Mouse (Mus musculus) layer of hippocampus, adult 11-12 months (tissue): Measurements from ENCODE around the gene Dusp10.

Experiments used
- DNase-seq: peaks from one replicate; pipeline ENCODE4 v3.0.0; 2022; ENCODE audit warnings: low spot score

The Dusp10 gene

GRCm38 (mm10) chr1:184054176-184054575 is 41.1 kb downstream of the Dusp10 start:
- no peak for DNase-seq

GRCm38 (mm10) chr1:184058206-184058605 is 45.1 kb downstream of the Dusp10 start:
- DNase-seq = no peak

- no peak for DNase-seq
These were observed 46.7 kb downstream of the Dusp10 start for GRCm38 (mm10) chr1:184059814-184060213.

GRCm38 (mm10) chr1:184060381-184060780 is 47.3 kb downstream of the Dusp10 start:
- DNase-seq = no peak

- DNase-seq = no peak
These were observed 48.0 kb downstream of the Dusp10 start for GRCm38 (mm10) chr1:184060828-184061734.

- DNase-seq = no peak
These were observed 48.8 kb downstream of the Dusp10 start for GRCm38 (mm10) chr1:184061901-184062300.

GRCm38 (mm10) chr1:184064306-184064705 is 51.2 kb downstream of the Dusp10 start:
- DNase-seq = no peak

- peak; percentile 46 for DNase-seq
These were observed 52.7 kb downstream of the Dusp10 start for GRCm38 (mm10) chr1:184065589-184066361.

GRCm38 (mm10) chr1:184066460-184067287 is 53.6 kb downstream of the Dusp10 start:
- DNase-seq = no peak

- no peak for DNase-seq
These were observed 54.8 kb downstream of the Dusp10 start for GRCm38 (mm10) chr1:184067704-184068558.

- no peak for DNase-seq
These were observed 55.9 kb downstream of the Dusp10 start for GRCm38 (mm10) chr1:184068971-184069370.

- DNase-seq = no peak
These were observed 63.0 kb downstream of the Dusp10 start for GRCm38 (mm10) chr1:184076065-184076464.

GRCm38 (mm10) chr1:184076756-184077155 is 63.7 kb downstream of the Dusp10 start:
- DNase-seq = no peak

- DNase-seq = no peak
These were observed 66.2 kb downstream of the Dusp10 start for GRCm38 (mm10) chr1:184079304-184079703.

GRCm38 (mm10) chr1:184082661-184083060 is 69.6 kb downstream of the Dusp10 start:
- no peak for DNase-seq

GRCm38 (mm10) chr1:184083166-184083565 is 70.1 kb downstream of the Dusp10 start:
- no peak for DNase-seq

- no peak for DNase-seq
These were observed 71.9 kb downstream of the Dusp10 start for GRCm38 (mm10) chr1:184084961-184085360.

- DNase-seq = no peak
These were observed 77.4 kb downstream of the Dusp10 start for GRCm38 (mm10) chr1:184090515-184090914.

- no peak for DNase-seq
These were observed 81.8 kb downstream of the Dusp10 start for GRCm38 (mm10) chr1:184094914-184095313.

- DNase-seq = no peak
These were observed 87.3 kb downstream of the Dusp10 start for GRCm38 (mm10) chr1:184100414-184100813.
